Mouse (Mus musculus) adrenal gland, postnatal 14 days (tissue): ENCODE data around the gene Rab11fip4. TPM values are rescaled to one million over a fixed set of nuclear protein-coding genes. Genes with fewer than 3 reads are reported as not detected.

Source experiments
- DNase-seq: peaks from one replicate; pipeline ENCODE4 v3.0.0; 2021; ENCODE audit warnings: mixed read lengths
- total RNA-seq: library from RNA; stranded (reverse); gene quantifications from 2 replicates; pipeline ENCODE4 v1.2.3, GENCODE M21; 2021

Gene Rab11fip4
- total RNA-seq, 1 experiment from 2014 or later = 3.8 TPM

DNA sequence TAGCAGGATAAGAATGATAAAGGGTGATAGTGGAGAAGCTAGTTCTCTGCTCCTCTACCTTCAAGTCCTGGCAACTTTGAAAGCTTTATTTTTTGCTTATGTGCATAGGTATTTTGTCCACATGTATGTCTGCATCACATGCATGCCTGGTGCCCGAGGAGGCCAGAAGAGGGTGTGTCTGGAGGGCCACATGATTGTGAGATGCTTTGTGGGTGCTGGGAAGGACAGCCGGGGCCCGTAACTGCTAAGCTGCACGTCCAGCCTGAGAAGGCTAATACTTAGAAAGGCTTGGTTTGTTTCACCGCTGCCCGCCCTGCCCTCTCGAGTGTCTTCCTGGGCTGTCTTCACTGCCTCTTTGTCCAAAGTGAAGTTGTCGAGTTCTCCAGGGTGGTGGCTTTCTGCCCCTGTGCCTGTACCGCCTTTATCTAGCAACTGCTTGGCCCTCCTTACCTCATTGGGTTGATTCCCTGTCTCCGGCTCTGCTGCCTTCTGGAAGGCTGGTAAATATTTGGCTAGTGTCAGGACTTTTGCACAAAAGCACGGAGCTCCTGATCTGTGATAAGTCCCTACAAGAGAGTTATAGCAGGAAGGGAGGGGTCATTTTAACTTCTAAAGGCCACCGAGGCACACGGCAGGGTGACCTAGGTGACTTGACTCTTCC lies 123.2 kb downstream of the Rab11fip4 start:
- no peak for DNase-seq

DNA sequence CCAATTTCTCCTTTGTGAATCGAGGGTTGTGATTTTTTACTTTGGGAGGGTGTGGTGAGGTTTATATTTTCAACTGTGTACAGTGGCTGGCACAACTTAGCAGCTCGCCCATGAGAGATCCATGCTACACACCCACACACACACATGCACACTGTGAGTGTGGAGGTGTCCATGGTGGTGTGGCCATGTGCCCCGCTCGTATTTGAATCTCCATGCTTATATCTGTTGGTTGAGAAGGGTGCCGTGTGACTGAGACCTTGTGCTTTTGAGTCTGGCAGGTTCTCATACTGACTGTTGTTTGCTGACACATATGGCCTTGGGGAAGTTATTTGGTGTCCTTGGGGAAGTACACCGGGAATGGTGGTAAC lies 123.7 kb downstream of the Rab11fip4 start:
- peak; percentile 43 for DNase-seq

DNA sequence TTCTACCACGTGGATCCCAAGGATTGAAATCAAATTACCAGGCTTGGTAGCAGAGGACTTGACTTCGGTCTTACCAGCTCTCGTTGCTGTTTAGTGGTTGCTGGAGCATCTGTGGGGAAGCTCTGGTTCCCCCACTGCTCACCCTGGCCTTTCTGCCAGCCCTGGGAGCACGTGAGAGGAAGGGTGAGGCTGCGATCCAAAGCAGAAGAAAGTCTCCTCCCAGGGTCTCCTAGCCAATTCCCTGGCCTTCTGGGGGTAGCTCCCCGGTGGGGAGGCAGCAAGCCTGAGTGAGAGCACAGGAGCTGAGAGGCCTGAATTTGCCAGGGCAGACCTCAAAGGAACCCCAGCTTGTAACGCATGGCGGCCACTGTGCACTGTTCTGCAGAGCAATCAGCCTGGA lies 124.3 kb downstream of the Rab11fip4 start:
- DNase-seq = peak; percentile 57

DNA sequence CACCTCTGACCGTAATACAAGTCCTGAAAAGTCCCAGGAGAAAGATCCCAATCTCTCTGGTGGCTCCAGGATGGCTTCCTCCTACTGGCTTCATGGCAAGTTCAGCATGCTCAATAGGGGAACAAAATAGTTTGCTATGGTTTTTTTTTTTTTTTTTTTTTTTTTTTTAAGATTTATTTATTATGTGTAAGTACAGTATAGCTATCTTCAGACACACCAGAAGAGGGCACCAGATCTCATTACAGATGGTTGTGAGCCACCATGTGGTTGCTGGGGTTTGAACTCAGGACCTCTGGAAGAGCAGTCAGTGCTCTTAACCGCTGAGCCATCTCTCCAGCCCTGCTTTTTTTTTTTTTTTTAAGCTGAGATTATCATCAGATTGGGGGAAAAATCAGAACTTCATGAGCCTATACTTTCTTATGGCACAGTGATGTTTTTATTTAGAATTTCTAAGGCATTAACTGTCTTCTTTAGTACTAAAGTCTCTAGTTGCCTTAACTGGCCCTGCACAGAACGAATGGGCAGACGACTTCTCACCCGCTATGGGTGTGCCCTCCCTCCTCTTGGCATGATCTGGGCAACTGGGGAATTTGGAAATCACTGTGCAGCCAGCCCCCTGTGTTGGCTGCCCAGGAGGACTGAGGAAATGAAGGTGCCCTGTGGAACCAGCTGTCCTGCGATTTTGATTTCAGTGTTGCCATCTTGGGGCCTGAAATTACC lies 124.9 kb downstream of the Rab11fip4 start:
- DNase-seq = peak; percentile 71

DNA sequence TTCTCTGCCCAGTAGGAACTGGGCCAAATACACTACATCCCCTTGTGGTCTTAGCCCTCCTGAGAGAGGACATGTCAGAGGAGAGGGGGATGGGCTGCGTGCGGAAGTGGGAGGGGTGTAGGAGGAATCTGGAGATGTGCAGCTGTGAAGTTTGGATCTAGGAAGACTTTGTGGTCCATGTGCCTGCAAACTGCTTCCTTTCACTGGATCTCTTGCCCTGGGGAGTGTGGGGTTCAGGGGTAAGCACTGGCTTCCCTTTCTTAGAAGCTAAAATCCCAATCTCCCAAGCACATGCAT lies 125.4 kb downstream of the Rab11fip4 start:
- DNase-seq = no peak

DNA sequence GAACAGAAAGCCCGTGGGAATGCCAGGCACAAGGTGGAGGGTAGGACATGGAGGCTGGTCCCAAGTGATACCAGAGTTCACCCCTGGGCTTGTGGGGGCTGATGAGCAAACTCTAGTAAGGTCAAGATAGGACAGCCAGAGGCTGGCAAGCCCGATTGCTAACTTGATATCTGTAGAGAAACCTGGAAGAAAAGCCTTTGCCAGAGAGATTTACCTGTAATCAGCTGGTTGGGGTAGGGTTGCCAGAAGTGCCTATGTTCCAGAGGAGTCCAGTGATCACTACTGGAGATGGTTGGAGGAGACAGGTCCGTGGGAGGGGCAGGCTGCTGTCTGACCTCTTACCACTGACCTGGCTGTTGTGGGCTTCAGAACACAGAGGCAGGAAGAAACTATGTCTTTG lies 126.3 kb downstream of the Rab11fip4 start:
- peak; percentile 55 for DNase-seq

DNA sequence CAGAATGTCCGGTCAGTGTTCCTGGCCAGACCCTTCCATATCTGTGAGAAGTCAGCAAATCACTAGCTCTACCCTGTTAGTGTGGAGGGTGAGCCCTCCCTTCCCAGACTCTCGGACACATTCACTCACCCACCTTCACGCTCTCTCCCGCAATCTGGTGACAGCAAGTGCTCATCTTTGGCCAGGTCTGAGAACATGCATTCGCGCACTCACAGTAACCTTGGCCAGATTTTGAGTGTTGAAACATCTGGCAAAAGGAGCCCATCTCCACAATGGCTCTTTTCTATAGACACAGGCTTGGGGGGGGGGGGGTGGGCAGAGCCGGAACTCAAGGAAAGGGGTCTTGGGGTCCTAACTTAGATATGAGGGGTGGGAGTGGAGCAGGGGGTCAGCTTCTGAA lies 126.8 kb downstream of the Rab11fip4 start:
- no peak for DNase-seq

DNA sequence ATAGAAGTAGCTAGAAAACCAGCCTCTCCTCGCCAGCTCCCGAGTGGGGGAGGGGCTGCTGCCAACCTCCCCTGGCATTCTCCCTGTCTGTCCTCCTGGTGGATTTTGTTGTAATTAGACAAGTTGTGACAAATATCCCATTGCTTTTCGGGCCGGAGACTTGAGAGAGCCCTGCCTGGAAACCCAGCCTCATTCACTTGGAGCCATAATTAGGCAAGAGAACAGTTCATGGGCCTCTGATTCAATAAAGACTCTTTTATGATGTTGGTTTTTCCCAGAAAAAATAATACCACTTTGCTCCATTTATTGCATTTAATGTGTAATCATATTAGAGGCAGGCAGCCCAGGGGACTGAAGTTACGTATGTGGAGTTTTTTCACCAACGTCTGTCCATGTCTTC lies 127.2 kb downstream of the Rab11fip4 start:
- DNase-seq = peak; percentile 46

DNA sequence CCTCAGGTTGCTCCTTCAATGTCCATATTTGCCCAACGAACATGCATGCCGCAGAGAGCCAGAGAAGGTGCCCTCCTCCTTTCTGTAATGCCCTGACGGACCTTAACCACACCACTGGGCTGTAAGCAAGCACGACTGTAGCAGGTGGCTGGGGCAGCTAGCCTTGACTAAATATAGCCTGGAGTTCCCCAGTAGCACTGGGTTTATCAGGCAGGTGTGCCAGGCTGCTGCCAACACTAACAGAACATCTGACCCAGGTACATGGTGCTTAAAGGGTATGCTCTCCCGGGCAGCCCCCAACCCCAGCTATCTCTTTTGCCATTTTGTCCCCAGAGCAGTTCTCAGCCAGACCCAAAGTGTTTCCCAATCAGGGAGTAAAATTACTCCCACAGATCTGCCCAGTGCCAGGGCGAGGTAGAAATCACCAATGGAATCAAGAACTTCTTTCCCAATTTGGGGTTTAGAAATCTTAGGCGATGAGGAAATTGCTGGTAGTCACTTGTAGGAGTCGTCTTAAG lies 127.9 kb downstream of the Rab11fip4 start:
- DNase-seq = peak; percentile 64

DNA sequence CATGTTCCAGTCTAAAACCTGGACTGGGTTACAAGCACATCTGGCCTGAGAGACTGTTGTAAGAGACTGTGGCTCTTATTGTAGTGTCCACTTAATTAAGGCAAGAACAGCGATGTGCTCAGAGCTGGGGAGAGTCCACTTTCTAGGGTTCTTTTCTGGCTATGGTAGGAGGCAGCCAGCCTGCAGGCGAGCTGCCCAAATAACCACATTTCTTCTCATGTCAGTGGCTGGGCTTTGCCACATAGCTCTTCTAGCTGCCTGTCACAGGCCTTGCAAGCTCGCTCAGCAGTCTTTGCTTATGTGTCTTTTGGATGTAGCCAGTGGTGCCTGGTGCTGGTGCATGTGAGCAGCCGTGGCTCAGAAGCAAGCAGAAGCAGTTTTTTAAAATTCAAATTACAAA lies 129.7 kb downstream of the Rab11fip4 start:
- DNase-seq = peak; percentile 46

DNA sequence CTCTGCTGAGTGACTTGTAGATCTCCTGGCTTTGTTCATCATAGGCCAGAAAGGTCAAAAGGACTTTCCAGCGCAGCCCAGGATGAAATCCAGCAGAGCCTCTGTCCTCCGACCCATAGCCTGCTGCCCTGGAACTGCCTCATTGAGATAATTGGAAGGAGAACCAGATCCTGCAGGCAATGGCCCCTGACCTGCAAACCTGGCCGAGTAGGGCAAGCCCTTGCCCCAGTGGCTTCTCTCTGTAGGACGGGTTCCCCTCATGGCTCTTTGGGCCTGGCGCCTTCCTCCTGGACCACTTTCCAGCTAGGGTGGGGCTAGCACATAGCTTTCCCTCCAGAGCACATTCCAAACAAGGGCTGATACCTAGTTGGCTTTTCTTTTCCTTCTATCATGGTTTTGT lies 131.8 kb downstream of the Rab11fip4 start:
- peak; percentile 59 for DNase-seq

DNA sequence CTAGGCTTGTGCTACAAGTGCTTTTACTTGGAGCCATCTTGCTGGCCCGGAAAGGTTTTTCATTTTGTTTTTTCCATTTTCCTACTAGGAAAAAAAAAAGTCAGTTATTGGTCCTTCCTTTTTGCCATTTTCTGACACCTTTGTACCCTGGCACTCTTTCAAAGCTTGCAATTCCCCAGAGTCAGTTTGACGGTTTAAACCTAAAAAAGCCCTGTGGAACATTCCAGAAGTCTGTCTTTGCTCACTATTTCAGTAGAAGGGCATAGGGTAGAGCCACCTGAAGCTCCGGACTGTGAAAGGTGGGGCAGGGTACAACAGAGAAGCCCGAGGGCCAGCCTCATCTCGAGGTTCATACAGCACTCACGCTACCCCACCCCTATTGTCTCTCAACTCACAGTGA lies 134.0 kb downstream of the Rab11fip4 start:
- peak; percentile 19 for DNase-seq

DNA sequence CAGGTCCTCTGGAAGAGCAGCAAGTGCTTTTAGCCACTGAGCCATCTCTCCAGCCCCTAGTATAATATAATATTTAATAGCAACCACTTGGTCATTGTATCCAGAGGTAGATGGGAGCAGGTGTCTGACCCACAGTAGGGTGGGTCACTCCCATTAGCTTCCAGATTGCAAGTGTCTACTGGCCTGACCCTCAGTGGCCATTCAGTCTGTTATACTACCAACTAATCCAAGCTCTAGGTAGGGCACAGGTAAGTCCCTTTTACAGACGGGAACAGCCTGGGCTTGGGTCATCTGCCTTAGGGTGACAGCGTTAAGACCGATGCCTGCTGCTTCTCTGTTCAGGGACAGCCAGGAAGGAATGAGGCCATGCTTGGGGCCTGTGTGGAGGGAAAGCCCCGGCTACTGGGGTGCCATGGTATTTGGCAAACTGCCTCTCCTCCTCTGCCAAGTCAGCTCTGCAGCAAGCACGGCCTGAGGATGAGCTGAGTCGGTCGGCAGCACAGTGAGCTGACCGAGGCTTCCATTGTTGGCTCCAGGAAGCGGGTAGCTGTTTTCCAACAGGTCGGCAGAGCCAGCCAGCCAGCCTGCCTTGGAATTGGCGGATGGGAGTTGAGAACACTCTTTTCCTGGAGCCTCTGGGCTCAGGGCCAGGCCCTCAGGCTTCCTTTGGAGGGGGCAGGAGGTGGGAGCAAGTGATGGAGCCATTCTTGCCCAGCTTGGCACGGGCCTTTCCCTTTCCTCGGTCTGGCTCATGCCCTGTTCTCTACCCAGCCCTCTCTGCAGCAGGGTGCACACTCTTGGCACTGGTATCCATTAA lies 138.4 kb downstream of the Rab11fip4 start:
- DNase-seq = peak; percentile 87

DNA sequence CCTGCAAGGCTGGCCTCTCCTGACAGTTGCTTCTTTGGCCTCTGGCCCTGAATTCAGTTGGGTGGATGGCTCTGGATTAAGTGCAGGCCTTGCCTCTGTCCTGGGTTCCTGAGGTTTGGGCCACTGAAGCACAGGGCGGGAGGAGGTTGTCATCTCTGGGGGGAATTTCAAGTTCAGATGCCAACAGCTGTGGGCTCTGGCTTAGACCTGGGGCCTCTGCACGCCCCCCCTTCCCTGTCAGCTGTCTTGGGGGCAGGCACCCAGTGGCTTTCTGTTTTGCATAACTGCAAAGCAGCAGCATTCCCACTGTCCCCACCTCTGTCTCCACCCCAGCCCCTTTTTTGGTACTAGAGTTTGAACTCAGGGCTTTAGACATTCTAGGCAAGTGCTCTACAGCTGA lies 139.4 kb downstream of the Rab11fip4 start:
- DNase-seq = no peak

DNA sequence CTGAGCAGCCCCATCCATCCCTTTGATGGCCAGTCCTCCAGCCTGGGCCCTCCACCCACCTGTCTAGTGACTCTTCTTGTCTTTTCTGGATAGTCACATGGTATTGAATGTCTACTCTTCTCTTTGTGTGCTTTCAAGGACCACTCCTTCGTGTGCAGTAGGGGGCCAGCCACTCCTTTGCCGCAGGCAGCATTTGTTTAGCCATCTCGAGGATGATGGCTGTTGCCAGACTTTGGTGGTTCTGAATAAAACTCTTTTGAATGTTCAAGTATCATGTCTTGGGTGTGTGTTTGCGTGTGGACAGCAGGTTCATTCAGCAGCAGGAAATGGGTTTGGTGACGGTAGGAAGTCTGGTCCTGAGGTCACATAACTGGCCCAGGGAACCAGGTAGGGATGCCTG lies 140.5 kb downstream of the Rab11fip4 start:
- DNase-seq = no peak

DNA sequence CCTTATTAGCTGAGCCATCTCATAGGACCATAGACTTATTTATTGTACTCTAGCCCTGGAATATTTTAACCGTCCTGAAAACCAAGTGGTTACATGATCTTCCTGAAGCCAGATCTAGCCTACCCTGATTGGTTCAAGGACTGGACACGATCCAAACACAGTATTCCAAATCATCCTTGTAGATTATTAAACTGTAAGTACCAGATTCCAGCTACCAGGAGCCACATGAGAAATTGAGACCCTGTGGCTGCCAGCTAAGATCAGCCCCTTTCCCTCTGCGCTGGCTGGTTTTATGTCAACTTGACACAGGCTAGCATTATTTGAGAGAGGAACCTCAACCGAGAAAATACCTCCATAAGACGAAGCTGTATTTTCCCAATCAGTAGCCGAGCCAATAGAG lies 142.0 kb downstream of the Rab11fip4 start:
- no peak for DNase-seq

DNA sequence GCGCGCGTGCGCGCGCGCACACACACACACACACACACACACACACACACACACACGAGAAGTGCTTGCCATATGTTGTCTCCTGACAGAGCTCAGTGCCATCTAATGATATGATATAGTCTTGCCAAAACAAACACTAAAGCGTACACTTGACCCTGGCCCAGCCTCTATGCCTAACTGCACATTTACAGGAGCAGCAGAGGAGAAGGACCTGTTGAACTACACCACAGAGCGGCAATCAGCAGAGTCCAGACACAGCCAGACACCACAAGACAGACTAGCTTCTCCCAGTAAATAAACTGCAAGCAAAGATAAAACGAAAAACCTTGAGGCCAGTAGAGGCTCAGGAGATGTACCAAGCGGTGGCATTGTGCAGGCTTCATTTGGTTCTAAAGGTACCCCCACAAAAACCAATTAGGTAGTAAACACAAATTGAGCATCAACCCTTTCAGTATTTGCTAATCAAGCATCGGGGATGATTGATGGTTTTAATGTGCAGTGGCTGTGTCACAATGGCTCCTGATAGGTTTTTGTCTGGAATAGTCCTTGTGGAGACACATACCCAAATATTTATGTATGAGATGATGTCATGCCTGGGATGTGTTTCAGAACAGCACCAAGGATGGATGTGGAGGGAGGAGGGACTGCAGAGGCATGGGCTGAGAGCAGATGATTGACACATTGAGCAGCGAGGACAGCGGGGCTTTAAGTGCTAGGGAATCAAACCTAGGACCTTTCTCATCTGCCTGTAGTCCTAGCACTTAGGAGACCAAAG lies 145.4 kb downstream of the Rab11fip4 start:
- no peak for DNase-seq

DNA sequence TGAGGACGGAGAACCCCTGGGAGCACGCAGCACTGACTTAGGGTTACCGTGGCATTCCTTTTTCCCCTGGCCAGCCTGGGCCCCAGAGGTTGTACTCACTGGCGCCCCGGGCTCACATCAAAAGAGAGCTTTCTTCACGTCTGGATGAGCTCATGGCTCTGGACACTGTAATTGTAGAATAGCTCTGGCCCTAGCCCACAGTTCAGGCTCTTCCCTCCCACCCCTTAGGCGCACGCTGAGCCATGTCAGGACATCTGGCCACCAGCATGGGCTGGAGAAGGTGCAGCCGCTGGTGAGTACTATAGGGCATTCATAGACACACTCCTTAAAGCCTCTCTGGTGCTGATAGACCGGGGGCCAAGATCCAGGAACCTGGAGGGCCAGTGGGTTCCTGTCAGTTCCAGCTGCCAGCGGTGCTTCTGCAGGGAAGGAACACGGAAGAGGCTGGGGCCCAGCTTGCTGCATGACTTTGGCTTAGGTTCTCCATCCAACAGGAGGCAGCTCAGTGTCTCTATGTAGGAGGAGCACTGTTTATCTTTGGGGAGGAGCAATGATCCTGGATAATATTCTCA lies 146.2 kb downstream of the Rab11fip4 start:
- DNase-seq = no peak

DNA sequence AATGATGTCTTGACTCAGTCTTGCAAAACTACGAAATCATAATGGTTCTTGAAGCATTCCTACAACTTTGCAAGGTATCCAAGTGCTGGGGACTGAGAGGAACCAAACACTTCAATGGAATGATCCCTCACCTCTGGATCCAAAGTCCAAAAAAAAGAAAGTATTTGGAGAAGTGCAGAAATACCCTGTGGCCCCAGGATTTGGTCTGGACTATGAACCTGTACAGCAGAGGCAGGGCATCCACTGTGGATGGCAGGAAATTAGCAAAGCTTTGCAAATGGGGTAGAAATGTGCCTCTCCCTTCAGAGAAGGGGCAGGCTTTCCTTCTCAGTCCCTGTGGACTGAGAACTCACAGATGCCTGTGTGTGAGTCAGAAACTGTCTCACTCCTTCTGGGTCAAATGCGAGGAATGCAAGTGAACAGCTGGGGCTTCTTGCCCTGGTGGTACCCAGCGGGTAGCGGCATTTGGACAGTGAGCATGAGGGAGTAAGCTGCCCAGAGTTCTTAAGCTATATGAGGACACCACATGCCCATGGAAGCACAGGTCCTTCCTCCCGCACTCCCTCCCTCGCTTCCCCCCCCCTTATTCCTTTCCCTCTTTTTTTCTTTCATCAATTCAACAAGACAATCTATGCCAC lies 147.0 kb downstream of the Rab11fip4 start:
- DNase-seq = no peak

DNA sequence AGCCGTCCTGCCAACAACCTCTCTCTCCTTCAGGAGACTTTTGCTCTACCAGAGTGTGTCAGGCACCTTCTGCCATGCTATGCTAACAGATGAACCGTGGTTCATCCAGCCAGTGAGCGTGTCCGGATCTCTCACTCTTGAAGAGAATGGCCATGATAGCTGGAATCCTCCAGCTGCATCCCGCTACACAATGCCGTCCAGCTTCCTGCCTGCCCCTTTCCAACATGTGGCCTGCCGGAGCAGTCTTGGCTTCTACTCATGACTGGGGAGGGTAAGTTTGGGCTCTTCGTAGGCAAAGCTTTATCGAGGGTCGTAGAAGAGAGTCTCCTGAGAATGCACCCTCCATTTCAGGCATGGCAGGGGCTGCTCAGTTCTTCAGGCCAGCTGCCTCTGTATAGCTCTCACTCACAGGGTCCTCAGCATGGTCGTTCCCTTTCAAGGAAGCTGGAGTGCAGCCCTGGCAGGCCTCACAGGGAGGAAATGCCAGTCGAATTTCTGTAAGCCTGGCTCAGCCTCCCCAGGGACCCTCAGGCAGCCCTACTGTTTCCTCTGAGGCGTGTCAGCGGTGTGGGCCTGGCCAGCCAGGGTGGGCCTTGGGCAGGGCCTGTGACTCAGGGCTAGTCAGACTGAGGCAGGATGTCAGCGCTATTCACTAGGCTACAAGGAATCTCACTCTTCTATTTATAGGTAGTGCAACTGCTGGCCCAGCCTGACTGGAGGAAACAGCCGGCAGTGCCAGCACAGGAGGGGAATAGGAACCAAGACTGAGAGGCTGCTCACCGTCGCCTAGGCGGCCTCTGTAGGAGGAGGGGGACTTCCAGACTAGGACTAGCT lies 147.9 kb downstream of the Rab11fip4 start:
- peak; percentile 85 for DNase-seq
